Mouse (Mus musculus) cerebellum, postnatal 25 days (tissue): ENCODE results near the gene Dnm3.

ENCODE experiments used
- DNase-seq, 2 experiments: peaks; one replicate each; pipeline ENCODE4 v3.0.0; 2021; ENCODE audit warnings: mixed read lengths in 2 of 2

Dnm3 gene

DNA sequence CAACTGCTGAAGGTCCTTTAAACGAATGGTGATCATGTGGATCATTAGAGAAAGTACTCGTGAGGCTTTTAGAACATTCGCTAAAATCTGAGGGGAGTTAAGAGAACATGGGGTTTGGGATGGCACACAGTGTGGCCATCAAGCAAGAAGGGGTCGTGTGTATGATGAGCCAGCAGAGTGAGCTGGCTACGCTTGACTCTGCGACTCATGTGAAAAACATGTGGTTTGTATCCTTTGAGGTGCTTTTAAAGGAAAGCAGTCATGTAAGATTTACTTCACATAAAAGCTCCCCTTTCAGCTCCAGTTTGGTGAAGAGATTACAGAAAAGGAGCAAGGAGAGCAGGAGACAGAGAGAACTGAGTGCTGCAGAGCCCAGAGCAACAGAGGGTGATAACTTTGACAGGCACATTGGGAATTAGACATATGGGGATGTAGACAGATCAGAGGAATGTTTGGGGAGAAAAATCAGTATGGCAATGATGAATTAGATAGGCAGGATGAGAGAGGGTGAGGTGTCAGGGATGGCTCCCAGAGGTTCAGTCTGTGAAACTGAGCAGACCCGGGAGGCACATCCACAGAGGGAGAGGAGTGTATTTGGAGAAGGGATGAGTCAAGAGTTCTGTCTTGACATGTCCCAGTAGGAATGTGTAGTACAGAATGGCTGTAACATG lies 234.7 kb downstream of the Dnm3 start:
- no peak for DNase-seq

GRCm38 (mm10) chr1:162240720-162241119 lies 237.1 kb downstream of the Dnm3 start:
- no peak for DNase-seq

DNA sequence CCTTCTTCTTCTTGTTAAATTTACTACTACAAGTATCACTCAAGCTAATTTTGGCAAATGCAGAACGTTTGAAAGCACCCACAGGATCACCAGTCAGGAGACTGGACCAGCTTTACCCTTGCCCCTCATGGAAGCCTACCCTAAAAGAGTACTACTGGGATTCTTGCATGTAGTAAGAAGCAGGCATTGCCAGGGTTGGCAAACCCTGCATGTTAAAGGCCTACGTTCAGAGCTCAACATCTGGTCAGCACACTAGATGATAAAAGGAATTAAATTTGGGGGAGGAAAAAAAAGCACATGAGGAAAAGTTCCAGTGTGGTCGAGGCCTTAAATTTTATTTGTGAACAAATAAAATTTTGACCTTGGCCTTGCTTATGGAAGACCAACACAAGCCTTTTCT lies 239.2 kb downstream of the Dnm3 start:
- no peak for DNase-seq

- no peak for DNase-seq
Measured at GRCm38 (mm10) chr1:162236624-162237159, 241.1 kb downstream of the Dnm3 start.

DNA sequence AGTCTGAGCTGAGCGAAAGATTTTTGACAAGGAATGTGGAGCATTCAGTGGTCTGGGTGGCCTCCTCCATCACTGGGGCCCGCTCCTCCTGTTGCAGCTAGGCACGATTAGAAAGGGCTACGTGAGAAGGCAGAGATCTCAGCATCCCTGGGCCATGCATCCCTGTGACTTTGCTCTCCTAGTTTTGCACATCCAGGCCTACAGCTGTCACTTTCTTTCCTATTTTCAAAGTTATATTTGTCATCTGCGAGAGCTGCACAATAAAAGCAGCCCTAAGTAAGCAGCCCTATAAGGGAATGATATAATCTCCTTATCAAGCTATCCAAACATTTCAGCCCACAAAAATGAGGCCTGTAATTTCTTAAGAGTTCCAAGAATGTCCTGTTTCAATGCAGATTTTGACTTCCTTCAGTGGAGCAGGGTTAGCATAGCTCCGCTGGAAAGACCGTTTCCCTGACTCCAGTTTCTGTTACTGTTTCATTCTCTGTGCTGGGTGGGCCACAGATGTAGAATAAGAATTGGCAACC lies 252.2 kb downstream of the Dnm3 start:
- DNase-seq = no peak

DNA sequence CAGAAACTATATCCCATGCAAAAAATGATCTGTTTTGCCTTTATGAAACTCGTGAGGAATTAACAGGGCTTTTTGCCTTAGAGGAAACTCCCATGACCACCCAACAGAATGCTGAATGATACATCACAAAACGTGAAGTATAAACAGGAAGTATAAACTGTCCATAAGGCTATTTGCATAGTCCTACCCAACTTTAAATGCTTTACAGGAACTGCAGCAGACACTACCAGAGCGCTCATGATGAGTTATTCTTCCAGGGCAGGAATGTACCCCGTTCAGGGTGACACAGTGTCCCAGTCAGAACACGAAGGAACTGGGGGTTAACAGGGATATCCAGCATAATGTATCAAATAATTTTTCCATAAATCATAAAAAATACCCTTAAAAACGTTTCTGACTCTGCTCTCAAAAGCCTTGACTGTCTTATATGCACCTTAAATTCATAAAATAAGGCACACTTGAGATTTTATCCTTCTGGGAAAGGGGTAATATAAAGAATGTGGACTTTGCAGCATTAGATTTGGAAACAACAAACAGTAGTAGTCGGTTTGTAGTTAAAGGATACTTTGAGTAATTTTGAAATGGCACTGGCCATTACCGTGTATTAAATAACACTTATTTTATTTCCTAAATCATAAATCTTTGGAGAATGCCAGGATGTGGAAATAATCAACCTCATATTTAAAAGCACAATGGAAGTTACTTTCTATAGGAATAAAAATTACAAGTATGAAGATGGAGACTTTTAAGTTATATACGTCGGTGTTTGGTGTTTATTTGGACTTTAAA lies 252.8 kb downstream of the Dnm3 start:
- DNase-seq = no peak

GRCm38 (mm10) chr1:162224061-162224460 lies 253.8 kb downstream of the Dnm3 start:
- DNase-seq = no peak

GRCm38 (mm10) chr1:162223258-162223940 lies 254.4 kb downstream of the Dnm3 start:
- no peak for DNase-seq

GRCm38 (mm10) chr1:162222353-162222752 lies 255.5 kb downstream of the Dnm3 start:
- no peak for DNase-seq

GRCm38 (mm10) chr1:162221801-162222301 lies 256.0 kb downstream of the Dnm3 start:
- DNase-seq = no peak

GRCm38 (mm10) chr1:162220891-162221290 lies 256.9 kb downstream of the Dnm3 start:
- no peak for DNase-seq

DNA sequence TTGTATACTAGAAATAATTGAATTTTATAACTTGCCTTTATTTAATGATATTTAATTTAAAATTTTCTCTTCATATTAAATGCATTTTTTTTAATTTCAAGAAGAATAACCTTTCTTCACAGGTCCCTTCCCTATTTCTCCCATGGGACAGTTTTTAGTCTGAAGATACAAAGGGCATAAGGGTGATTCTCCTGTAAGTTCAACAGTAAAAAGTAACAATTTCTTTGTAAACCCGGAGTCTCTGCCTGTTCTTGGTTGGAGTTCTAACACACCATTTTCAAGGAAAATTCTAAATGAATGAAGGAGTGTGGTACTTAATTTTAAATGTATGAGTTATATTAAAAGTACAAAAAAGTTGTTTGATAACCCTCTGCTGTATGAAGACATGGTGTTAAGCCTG lies 258.1 kb downstream of the Dnm3 start:
- no peak for DNase-seq

DNA sequence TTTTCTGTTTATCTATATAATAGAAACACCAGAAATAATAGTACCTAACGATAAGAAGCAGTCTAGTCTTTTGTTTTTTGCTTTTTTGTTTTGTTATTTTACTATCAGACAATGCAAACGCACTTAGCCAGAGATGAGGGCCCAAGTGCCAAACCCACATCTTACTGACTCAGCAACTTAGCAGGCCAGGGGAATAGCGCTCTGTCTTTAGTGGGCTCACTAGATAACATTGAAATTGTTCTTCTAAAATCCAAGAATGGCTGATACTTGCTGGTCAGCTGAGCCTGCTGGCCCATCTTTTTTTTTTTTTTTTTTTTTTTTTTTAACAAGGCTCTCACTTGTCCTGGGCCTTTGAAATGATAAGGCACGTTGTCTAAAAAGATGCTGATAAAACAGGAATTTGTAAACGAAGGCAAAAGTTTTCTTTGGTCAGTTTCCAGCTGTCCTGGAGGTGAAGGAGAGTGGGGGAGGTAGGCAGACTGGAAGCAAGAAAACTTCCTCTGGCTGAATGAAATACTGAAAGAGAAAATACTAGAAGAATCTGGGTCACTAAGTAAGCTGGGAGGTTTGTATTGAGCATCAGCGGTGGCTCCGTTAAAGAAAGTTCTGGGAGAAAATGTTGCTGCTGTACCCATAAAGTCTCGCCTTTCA lies 259.2 kb downstream of the Dnm3 start:
- DNase-seq = no peak

DNA sequence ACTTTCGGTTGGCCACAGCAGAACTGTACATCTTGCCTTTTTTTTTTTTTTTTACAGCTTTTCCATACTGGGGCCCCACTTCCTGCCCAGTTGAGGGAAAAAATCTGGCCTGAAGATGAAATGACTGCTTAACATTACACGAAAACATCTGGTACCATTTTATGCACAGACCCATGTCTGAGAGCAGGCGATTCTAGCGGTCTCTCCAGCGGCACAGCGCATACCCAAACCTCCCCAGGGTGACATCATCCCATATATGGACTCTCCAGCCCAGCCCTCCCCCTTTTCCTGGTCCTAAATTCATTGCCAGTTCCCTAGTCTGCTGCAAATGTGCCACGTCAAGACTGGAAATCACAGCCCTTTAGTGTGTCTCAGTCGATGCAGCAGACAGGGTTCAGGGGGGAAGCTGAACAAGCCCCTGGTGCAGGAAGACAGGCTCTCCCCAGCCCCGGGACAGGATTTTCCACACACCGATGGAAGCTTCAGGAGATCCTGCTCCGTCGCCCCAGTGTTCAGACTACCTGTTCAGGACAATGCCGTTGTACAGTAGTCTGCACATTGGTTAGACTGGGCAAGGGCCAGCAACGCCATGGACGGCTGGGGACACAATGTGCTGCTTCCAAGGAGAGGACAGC lies 260.4 kb downstream of the Dnm3 start:
- no peak for DNase-seq

GRCm38 (mm10) chr1:162216656-162217055 lies 261.2 kb downstream of the Dnm3 start:
- DNase-seq = no peak

DNA sequence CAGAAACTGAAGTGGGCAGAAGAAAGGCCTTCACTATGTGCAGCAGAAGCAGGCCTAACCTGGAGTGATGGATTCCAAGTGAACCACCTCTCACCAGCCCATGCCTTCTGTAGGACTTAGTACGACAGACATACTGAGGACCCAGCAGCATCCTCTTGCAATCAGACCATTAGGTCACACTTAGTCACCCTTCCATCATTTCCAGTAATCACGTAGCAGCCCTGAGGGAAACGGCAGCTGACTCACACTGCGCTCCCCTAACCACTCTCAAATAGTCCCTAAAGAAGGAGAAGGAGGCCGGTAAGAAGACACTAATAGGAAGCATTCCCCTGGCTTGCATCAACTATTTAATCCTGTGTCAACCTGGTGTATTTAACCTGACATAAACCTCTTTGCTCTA lies 262.1 kb downstream of the Dnm3 start:
- no peak for DNase-seq

DNA sequence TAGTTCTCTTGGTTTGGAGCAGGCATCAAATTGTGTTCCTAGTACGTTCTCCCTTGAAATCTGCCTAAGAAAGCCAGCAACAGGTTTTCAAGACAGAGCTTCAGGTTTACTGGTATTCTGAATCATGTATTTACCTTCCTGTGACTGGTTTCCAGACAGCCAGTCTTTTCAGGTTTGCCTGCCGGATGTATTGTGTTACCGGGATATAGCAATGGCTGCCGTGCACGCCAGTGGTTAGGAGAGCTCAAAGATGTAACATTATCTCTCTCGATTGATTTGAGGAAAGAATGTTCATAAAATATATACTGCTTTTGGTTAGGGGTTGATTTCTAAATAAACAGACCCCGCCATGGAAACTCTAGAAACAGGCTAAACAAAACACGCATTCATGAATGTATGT lies 264.8 kb downstream of the Dnm3 start:
- DNase-seq = no peak

DNA sequence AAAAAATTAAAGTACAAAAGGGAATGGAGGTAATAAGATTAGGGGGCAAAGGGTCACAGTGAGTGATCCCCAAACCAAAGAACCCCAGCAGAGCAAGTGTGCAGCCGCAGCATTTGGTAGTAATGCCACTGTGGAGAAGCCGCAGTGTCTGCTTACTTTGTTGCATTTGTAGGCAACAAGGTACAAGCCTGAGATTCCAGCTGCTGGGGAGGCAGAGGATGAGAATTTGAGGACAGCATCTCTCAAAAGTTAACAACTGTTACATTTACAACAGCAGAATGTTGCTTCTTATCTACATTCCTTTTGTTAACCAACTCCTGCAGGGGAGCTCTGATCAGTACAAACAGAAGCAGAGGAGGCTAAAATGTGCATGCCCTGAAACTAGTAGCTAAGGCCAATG lies 267.3 kb downstream of the Dnm3 start:
- DNase-seq = no peak

DNA sequence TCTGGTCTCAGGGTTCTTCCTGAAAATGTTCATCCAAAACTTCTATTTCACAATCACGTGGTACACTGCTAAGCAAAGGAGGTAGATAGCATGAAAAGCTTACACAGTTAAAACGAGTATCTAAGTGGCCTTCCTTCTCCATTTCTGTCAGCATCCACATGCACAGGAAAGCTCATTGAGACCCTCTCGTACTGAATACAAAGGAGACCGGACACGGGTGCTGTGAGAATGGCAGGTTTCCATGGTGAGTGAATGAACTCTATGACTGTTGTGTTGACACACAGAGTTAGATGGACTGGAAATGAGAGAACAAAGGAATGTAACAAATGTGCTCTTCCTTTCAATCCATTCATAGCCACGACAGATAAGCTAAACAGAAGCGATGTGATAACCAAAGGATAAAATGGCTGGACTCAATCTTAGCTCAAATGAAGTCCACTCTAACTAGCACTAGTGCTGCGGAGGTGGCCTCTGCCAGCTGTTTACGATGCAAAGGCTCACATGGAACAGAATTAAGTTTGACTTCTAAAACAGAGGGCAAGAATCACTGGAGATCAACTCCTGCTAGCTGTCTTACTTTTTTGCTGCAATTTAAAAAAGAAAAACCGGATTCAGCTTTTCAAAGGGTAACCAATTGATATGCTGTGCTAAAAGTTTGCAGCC lies 268.2 kb downstream of the Dnm3 start:
- no peak for DNase-seq

GRCm38 (mm10) chr1:162209010-162209409 lies 268.8 kb downstream of the Dnm3 start:
- no peak for DNase-seq

DNA sequence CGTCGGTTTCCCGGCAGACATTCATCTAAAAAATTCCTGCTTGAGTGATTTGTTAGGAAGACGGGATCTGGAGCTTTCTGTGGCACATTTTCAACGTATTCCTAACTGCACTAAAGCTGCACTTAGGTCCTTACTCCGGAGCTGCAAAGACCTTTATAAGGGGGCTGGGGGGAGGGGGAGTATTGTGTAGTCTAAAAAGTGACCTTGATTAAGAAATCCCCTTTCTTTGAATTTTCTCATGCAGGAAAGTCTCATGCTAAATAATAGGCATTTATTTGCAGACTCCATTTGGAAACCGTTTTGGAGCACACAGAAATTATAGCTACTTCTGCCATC lies 270.2 kb downstream of the Dnm3 start:
- DNase-seq = no peak
